Mouse (Mus musculus) neural tube, embryonic 11.5 days (tissue): ENCODE results near the gene Kif13a. TPM values are rescaled to one million over a fixed set of nuclear protein-coding genes. Genes with fewer than 3 reads are reported as not detected.

ENCODE experiments used
- ATAC-seq: fragments of 200-750 bp; cut with Nextera tagmentation; 2 replicates; pipeline ENCODE4 v1.8.0; 2017; ENCODE audit warnings: moderate number of reproducible peaks, mild to moderate bottlenecking, moderate TSS enrichment, moderate library complexity; ENCODE audit not compliant: insufficient read depth, low FRiP score, low TSS enrichment
- DNase-seq: peaks from one replicate; pipeline ENCODE4 v3.0.0-alpha.2; 2015; ENCODE audit warnings: low spot score
- H3K27ac ChIP-seq: fragments of 300-500 bp; sonication (generic); 2 replicates; pipeline ENCODE4 v1.5.1; 2014; ENCODE audit warnings: low read depth, mild to moderate bottlenecking, low read length
- H3K27me3 ChIP-seq: fragments of 300-500 bp; sonication (generic); 2 replicates; pipeline ENCODE4 v1.6.1; 2014; ENCODE audit warnings: mild to moderate bottlenecking, low read length, mixed read lengths; ENCODE audit not compliant: control insufficient read depth, insufficient read depth
- H3K36me3 ChIP-seq: fragments of 300-500 bp; sonication (generic); 2 replicates; pipeline ENCODE4 v1.6.1; 2014; ENCODE audit warnings: mild to moderate bottlenecking, low read length, moderate library complexity, mixed read lengths; ENCODE audit not compliant: control insufficient read depth, insufficient read depth
- H3K4me1 ChIP-seq: fragments of 300-500 bp; sonication (generic); 2 replicates; pipeline ENCODE4 v1.6.1; 2014; ENCODE audit warnings: low read length, mixed read lengths; ENCODE audit not compliant: control insufficient read depth, insufficient read depth
- H3K4me2 ChIP-seq: fragments of 300-500 bp; sonication (generic); 2 replicates; pipeline ENCODE4 v1.6.1; 2014; ENCODE audit warnings: low read depth, mild to moderate bottlenecking, moderate library complexity
- H3K4me3 ChIP-seq: fragments of 300-500 bp; sonication (generic); 2 replicates; pipeline ENCODE4 v1.5.1; 2014; ENCODE audit warnings: low read depth, low read length
- H3K9ac ChIP-seq: fragments of 300-500 bp; sonication (generic); 2 replicates; pipeline ENCODE4 v1.6.1; 2014; ENCODE audit warnings: mild to moderate bottlenecking, low read length
- H3K9me3 ChIP-seq: fragments of 300-500 bp; sonication (generic); 2 replicates; pipeline ENCODE4 v1.6.1; 2016; ENCODE audit warnings: low read length; ENCODE audit not compliant: control insufficient read depth
- WGBS: fragments of 180-500 bp; shearing (Covaris S2); extraction: QIAGEN DNeasy Blood & Tissue Kit; methylation state at CpG from one replicate; pipeline ENCODE4 v1.1.7; 2014; 5-methylcytosine and 5-hydroxymethylcytosine counted together
- polyA plus RNA-seq: library from polyadenylated mRNA; unstranded; fragments of >200 nt; fragmentation: Nextera tagmentation; extraction: Ambion mirVana; gene quantifications from 2 replicates; pipeline ENCODE4 v1.2.1, GENCODE M21; 2014

Kif13a gene
- polyA plus RNA-seq, 1 experiment from 2014 or later, result 23.0 TPM

GRCm38 (mm10) chr13:46902568-46903255 is 27.0 kb downstream of the Kif13a start:
- no peak for ATAC-seq
- Histone ChIP-seq H3K4me3 (no peak overlapping the region), H3K27ac (no peak overlapping the region), H3K4me1 (peaks cover 3% of the 10 kb centered on the region; the same call in 1 of the 2 replicates), H3K9me3 (no peaks in the 10 kb centered on the region), H3K9ac (no peak overlapping the region), H3K27me3 (no peaks in the 10 kb centered on the region), H3K4me2 (no peak overlapping the region), H3K36me3 (no peaks in the 10 kb centered on the region)
- WGBS, result 88% methylated on average over 7 of the region's 7 CpGs
- no peak for DNase-seq

- WGBS, result 93% methylated on average over 11 of the region's 11 CpGs
Measured at GRCm38 (mm10) chr13:46900870-46901555, 28.7 kb downstream of the Kif13a start.

DNA sequence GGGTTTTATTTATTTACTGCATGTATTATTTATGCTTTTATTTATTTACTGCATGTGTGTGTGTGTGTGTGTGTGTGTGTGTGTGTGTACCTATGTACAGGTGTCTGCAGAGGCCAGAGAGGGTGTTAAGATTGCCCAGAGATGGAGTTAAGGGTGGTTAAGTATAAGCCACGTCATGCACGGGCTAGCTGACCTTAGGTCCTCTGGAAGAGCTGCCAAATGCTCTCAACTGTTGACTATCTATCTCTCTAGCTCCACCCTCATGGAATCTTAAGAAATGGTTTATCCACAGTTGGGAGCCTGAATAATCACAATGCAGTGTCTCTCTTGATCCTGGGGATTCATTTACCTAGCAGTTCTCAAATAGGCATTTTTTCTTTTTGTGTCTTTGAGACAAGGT is 30.8 kb downstream of the Kif13a start:
- ATAC-seq, result no peak

More at GRCm38 (mm10) chr13:46900870-46901555, 28.7 kb downstream of the Kif13a start:
- no peak overlapping the region for H3K9ac ChIP-seq
- H3K27ac ChIP-seq, result no peak overlapping the region
- DNase-seq (no peak), ATAC-seq (no peak)
- H3K4me2 ChIP-seq, result no peak overlapping the region
- H3K4me3 ChIP-seq, result no peak overlapping the region
- H3K4me1 ChIP-seq, result no peaks in the 10 kb centered on the region
- H3K27me3 ChIP-seq, result no peaks in the 10 kb centered on the region
- H3K9me3 ChIP-seq, result no peaks in the 10 kb centered on the region
- no peaks in the 10 kb centered on the region for H3K36me3 ChIP-seq

DNA sequence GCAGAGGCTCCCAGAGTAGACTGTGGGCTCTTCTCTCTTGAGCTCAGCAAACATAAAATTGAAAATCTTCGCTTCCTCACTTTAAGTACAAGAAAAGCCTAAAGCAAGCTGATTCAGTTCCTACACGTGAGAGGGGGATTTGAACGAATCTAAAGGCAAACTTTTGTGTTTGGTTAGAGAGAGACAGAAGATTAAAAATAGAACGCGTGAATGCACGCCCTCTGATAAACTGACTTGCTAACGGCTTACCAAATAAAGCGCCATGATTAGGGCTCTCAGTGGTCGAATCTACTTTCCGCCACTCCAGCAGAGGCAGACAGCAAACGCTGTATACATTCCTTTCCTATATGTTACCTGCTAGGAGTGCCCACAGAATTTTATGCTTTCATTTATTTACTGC is 31.3 kb downstream of the Kif13a start:
- no peak for DNase-seq
- H3K9me3 ChIP-seq, result no peaks in the 10 kb centered on the region
- no peak overlapping the region for H3K4me2 ChIP-seq
- H3K27ac ChIP-seq, result no peak overlapping the region
- no peak overlapping the region for H3K4me3 ChIP-seq
- H3K36me3 ChIP-seq, result no peaks in the 10 kb centered on the region
- H3K9ac ChIP-seq, result no peak overlapping the region
- no peaks in the 10 kb centered on the region for H3K4me1 ChIP-seq
- 78% methylated on average over 11 of the region's 11 CpGs for WGBS
- no peaks in the 10 kb centered on the region for H3K27me3 ChIP-seq
- ATAC-seq, result no peak

More for the DNA sequence above, 30.8 kb downstream of the Kif13a start:
- Histone ChIP-seq H3K27ac (no peak overlapping the region), H3K9me3 (no peaks in the 10 kb centered on the region), H3K27me3 (no peaks in the 10 kb centered on the region), H3K4me2 (no peak overlapping the region), H3K4me1 (no peaks in the 10 kb centered on the region), H3K9ac (no peak overlapping the region), H3K4me3 (no peak overlapping the region), H3K36me3 (no peaks in the 10 kb centered on the region)
- no peak for DNase-seq
- WGBS, result 94% methylated on average over 2 of the region's 2 CpGs

DNA sequence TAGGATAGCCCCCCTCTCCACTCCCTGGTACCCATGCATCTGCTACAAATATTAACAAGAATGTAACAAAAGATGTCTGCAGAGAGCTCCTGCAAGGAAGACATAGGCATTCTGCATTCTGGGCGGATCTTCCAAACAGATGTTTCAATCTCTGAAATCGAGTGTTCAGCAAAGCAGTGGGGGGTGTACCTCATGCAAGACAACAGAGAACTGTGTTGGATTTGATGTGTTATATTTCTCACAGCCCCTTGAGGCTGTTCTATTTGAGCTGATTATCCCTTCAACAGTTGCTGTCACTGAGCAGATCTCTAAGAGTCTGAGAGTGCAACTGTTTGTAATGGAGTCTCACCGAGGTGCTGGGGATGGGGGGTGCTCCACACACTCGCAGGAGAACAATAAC is 37.3 kb downstream of the Kif13a start:
- Histone ChIP-seq H3K27me3 (no peaks in the 10 kb centered on the region), H3K9ac (no peak overlapping the region), H3K4me3 (no peak overlapping the region), H3K36me3 (no peaks in the 10 kb centered on the region), H3K4me1 (no peaks in the 10 kb centered on the region), H3K9me3 (no peaks in the 10 kb centered on the region), H3K27ac (no peak overlapping the region), H3K4me2 (no peak overlapping the region)
- DNase-seq, result no peak
- WGBS, result 58% methylated on average over 4 of the region's 4 CpGs
- ATAC-seq, result no peak

DNA sequence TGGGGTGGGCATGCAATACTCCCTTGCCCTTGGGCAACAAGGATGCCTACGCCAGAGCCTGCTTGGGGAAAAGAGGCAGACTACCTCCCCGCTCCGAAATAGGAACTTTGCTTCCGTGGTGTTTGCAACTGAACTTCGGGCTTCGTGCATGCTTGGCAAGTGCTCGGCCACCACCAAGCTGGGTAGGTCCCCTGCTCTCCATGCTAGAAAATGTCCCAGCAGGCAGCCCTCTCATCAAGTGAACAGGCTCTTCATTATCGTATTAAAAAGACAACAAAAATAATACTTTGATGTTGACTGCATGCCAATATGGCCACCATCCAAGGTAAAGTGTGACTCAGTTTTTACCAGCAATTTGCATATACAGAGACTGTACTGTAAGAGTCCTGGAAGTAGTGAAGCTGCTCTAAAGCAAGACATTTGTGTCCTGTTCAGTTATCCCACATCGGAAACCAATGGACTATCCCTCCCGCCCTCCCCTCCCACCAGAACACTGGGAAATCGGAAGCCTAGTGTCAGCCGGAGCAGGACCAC is 41.5 kb downstream of the Kif13a start:
- ATAC-seq (no peak), DNase-seq (no peak)
- Histone ChIP-seq H3K36me3 (no peaks in the 10 kb centered on the region), H3K4me3 (no peak overlapping the region), H3K9me3 (no peaks in the 10 kb centered on the region), H3K27me3 (no peaks in the 10 kb centered on the region), H3K27ac (no peak overlapping the region), H3K9ac (no peak overlapping the region), H3K4me2 (no peak overlapping the region), H3K4me1 (no peaks in the 10 kb centered on the region)
- WGBS, result 91% methylated on average over 12 of the region's 12 CpGs

- no peak overlapping the region for H3K9ac ChIP-seq
- H3K4me1 ChIP-seq, result no peaks in the 10 kb centered on the region
- no peaks in the 10 kb centered on the region for H3K36me3 ChIP-seq
- 89% methylated on average over 10 of the region's 10 CpGs for WGBS
- no peak overlapping the region for H3K4me2 ChIP-seq
- no peaks in the 10 kb centered on the region for H3K27me3 ChIP-seq
- no peak overlapping the region for H3K27ac ChIP-seq
- H3K4me3 ChIP-seq, result no peak overlapping the region
- DNase-seq (no peak), ATAC-seq (no peak)
- no peaks in the 10 kb centered on the region for H3K9me3 ChIP-seq
Measured at GRCm38 (mm10) chr13:46886497-46887261, 43.0 kb downstream of the Kif13a start.

- Histone ChIP-seq H3K4me3 (no peak overlapping the region), H3K27ac (no peak overlapping the region), H3K4me1 (no peaks in the 10 kb centered on the region), H3K27me3 (no peaks in the 10 kb centered on the region), H3K9me3 (no peaks in the 10 kb centered on the region), H3K36me3 (no peaks in the 10 kb centered on the region), H3K9ac (no peak overlapping the region), H3K4me2 (no peak overlapping the region)
- ATAC-seq, result no peak
- WGBS, result 68% methylated on average over 5 of the region's 5 CpGs
- DNase-seq, result no peak
Measured at GRCm38 (mm10) chr13:46885759-46886060, 44.0 kb downstream of the Kif13a start.
